Mouse (Mus musculus) kidney, adult 2 months (tissue): ENCODE results near the gene Rhod.

Experiments used
- CTCF ChIP-seq: fragments of 200-500 bp; conservative IDR thresholded peaks from 2 replicates; pipeline ENCODE4 v1.5.1; 2011; ENCODE audit warnings: low read depth, mild to moderate bottlenecking, control low read depth, low read length, moderate library complexity, mixed read lengths; ENCODE audit not compliant: insufficient read depth, insufficient read length
- POLR2A ChIP-seq: fragments of 200-500 bp; IDR thresholded peaks from one replicate; pipeline ENCODE4 v1.6.1; 2011; ENCODE audit warnings: low read depth, low read length, control low read depth

GRCm38 (mm10) chr19:4419711-4420110, 19.5 kb downstream of the Rhod start:
- TF ChIP-seq POLR2A (no peak), CTCF (no peak)
